Mouse (Mus musculus) gastrocnemius, postnatal 4 days (tissue): Measurements from ENCODE around the gene Zbtb18. TPM values are rescaled to one million over a fixed set of nuclear protein-coding genes. Genes with fewer than 3 reads are reported as not detected.

Experiments used
- DNase-seq, 2 experiments: peaks; one replicate each; pipeline ENCODE4 v3.0.0; 2021 to 2022; ENCODE audit warnings: low spot score in 2 of 2, mixed read lengths in 2 of 2
- total RNA-seq, 2 experiments: library from RNA; stranded (reverse); gene quantifications; 2 replicates each; pipeline ENCODE4 v1.2.3; 2021

The Zbtb18 gene
- total RNA-seq, 2 experiments from 2014 or later: 97.8 to 101 TPM

DNA sequence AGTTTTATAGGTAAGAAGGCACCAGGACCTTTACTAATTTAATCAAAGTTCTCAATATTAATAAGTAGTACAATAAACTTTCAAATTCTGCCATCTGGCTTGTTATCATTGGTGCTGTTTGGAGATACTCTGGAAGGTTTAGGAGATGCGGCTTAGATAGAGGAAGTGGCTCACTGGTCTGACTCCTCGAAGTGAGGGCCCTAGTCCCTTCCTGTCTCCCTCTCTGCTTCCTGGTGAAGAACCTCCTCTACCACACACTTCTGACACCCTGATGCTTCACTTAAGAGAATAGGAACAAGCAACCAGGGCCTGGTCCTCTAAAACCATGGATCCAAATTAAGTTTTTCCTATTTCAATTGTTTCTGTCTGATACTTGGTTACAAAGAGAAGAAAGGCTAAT lies 36.4 kb downstream of the Zbtb18 start:
- DNase-seq: no peak

- no peak for DNase-seq
These were observed 37.3 kb downstream of the Zbtb18 start for GRCm38 (mm10) chr1:177479356-177480004.

DNA sequence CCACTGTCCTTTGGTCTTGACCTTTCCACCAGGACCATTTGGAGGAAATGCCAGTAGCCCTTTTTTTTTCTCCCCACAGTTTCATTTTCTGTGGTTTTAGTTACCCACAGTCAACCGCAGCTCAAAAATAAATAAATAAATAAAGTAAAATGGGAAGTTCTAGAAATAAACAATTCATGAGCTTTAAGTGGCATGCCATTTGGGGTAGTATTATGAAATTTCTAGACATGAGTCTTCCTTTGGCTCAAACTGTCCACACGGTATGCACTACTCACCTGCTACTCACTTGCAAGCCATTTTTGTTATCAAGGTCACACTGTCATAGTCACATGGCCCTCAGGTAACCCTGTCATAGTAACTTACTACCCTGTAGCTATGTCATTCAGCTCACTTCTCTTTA lies 41.5 kb downstream of the Zbtb18 start:
- DNase-seq: no peak

DNA sequence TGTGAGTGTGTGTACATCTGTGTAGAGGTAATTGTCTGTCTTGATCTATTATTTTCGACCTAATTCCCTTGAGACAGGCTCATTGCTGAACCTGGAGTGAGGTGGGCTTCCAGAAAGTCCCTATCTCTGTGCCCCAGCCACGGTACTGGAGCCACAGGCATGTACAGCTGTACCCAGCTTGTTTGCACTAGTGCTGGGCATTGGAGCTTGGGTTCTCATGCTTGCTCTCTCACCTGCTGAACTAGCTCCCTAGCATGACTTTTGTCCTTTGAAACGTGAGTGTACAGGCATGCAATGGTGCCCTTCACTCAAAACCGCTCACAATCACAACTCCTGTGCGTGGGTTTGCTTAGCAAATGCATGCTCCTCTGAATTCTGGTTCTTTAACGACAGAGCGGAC lies 42.1 kb downstream of the Zbtb18 start:
- no peak for DNase-seq

- no peak for DNase-seq
These were observed 42.5 kb downstream of the Zbtb18 start for GRCm38 (mm10) chr1:177484680-177485079.

- no peak for DNase-seq
These were observed 47.7 kb downstream of the Zbtb18 start for GRCm38 (mm10) chr1:177489844-177490243.

DNA sequence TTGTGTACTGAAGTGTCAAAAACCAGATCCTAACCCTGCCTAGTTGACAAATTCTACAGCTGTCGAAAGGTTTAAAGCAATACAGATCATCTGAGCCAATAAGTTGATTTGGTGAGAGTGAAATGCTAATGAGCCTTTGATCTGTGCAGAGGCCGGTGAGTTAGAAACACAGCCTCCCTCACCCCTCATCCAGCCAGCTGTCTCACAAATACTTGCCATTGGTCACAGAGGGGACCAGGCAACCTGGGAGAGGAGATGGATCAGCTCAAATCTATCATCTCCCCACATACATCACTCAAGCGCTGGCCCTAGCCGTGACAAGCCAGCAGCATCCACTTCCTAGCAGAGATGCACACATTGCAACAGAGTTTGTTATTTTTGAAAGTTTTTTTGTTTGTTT lies 48.7 kb downstream of the Zbtb18 start:
- DNase-seq: no peak

DNA sequence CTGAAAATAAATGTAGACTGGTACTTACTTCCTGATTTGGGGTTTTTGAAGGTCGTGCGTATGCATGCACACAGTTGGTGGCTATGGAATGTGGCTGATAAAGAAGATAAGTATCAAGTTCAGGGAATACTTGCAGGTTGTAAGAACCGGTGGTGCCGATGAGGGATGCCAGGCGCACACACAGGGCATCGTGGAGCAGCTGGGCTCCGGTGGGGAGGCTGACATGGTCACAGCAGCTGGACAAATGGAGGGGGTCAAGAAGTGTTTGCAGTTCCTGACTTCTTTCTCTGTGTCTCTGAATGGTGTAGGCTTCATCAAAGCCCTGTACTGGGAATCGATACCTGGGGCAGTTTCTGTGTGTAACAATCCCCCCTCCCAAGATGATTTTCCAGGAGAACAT lies 49.1 kb downstream of the Zbtb18 start:
- no peak for DNase-seq

DNA sequence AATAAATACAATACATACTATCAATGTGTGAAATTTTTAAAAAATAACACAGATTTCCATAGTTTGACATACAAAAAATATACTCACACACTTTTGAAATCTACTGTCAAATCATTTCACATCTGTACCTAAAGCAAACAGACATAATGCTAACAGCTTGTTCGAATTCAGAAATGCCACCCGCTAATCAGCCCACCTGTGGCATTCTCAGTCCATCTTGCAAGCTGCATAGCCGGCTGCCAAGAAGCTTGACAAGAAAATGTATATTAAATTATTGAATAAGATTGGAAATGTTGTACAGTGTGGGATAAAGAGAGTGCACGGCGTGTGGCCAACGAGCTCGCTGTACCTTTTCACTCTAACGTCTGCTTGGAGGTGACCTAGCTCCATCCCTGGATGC lies 52.2 kb downstream of the Zbtb18 start:
- no peak for DNase-seq

DNA sequence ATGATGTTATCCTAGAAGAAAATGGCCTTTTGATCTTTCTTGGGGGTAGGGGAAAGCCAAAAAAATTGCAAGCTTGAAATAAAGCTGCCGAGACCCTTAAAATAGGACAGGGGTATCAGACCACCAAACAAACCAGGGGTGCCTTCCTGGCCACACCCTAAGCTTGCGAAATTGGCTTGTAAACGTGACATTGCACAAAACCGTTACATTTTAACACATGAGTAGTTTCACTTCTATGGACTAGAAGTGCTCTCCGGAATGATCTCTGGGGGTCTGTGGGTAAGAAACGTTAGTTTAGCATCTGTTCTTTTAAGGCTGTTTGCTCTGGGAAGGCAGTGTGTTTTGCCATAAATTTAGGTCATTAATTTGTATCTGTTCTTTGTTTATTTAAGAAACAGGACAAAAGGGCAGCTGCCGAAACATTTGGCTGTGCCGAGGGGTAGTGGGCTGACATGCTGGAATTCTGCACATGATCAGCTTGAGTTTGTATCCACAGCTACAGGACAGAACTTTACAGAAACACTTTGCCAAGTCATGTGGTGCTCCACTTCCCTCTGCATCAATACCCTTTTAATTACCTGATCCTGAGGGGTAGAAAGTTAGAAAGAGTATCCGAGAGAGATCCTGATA lies 52.9 kb downstream of the Zbtb18 start:
- no peak for DNase-seq

Other genes starting within 250 kb of the Zbtb18 start
- 10 to 100 TPM; 28.9 to 36.5 TPM for gene Akt3, start 184.1 kb upstream of the Zbtb18 start, total RNA-seq